Mouse (Mus musculus) kidney, embryonic 16.5 days (tissue): Measurements from ENCODE around the gene Olfr585. TPM values are rescaled to one million over a fixed set of nuclear protein-coding genes. Genes with fewer than 3 reads are reported as not detected.

Experiments used
- ATAC-seq: fragments of 200-750 bp; cut with Nextera tagmentation; 2 replicates; pipeline ENCODE4 v1.8.0; 2017; ENCODE audit warnings: moderate TSS enrichment; ENCODE audit not compliant: low FRiP score, low TSS enrichment
- H3K27ac ChIP-seq: fragments of 300-500 bp; sonication (generic); 2 replicates; pipeline ENCODE4 v1.5.1; 2014; ENCODE audit warnings: low read length
- H3K27me3 ChIP-seq: fragments of 300-500 bp; sonication (generic); 2 replicates; pipeline ENCODE4 v1.6.1; 2014; ENCODE audit warnings: low read length, control low read depth, mixed read lengths; ENCODE audit not compliant: insufficient read depth
- H3K36me3 ChIP-seq: fragments of 300-500 bp; sonication (generic); 2 replicates; pipeline ENCODE4 v1.6.1; 2014; ENCODE audit warnings: low read length, control low read depth, mixed read lengths; ENCODE audit not compliant: insufficient read depth
- H3K4me1 ChIP-seq: fragments of 300-500 bp; sonication (generic); 2 replicates; pipeline ENCODE4 v1.6.1; 2014; ENCODE audit warnings: low read length, control low read depth, mixed read lengths; ENCODE audit not compliant: insufficient read depth
- H3K4me2 ChIP-seq: fragments of 300-500 bp; sonication (generic); replicated peaks from 2 replicates; pipeline ENCODE4 v1.6.1; 2014; ENCODE audit warnings: low read depth, low read length
- H3K4me3 ChIP-seq: fragments of 300-500 bp; sonication (generic); 2 replicates; pipeline ENCODE4 v1.5.1; 2014; ENCODE audit warnings: mild to moderate bottlenecking, low read length
- H3K9ac ChIP-seq: fragments of 300-500 bp; sonication (generic); replicated peaks from 2 replicates; pipeline ENCODE4 v1.6.1; 2014; ENCODE audit warnings: low read length
- H3K9me3 ChIP-seq: fragments of 300-500 bp; sonication (generic); 2 replicates; pipeline ENCODE4 v1.6.1; 2016; ENCODE audit warnings: low read length, control low read depth
- WGBS: fragments of 180-500 bp; shearing (Covaris S2); extraction: QIAGEN DNeasy Blood & Tissue Kit; methylation state at CpG from one replicate; pipeline ENCODE4 v1.1.7; 2014; 5-methylcytosine and 5-hydroxymethylcytosine counted together
- polyA plus RNA-seq: library from polyadenylated mRNA; unstranded; fragments of >200 nt; fragmentation: Nextera tagmentation; extraction: Ambion mirVana; gene quantifications from 2 replicates; pipeline ENCODE4 v1.2.1, GENCODE M21; 2015

The Olfr585 gene
- polyA plus RNA-seq = not detected in 2 replicates

- ATAC-seq = no peak
- H3K36me3 ChIP-seq = no peaks in the 10 kb centered on the region
- no peaks in the 10 kb centered on the region for H3K9me3 ChIP-seq
- no peak within 1 kb of the TSS for H3K9ac ChIP-seq
- H3K27me3 ChIP-seq = no peaks in the 10 kb centered on the region
- H3K27ac ChIP-seq = no peak within 1 kb of the TSS
- no peaks in the 10 kb centered on the region for H3K4me1 ChIP-seq
- H3K4me2 ChIP-seq = no peak within 1 kb of the TSS
- H3K4me3 ChIP-seq = no peak within 1 kb of the TSS
- 71% methylated on average over 1 of the region's 1 CpGs for WGBS
These were observed at the start of gene Olfr585 for GRCm38 (mm10) chr7:103097420-103097819. Gene Olfr585, plus strand, starts transcription at chr7:103097720.

GRCm38 (mm10) chr7:103051000-103051399, 46.5 kb upstream of the Olfr585 start, which contains the start of gene Olfr583:
Gene Olfr583, plus strand, starts transcription at chr7:103051300.
- H3K9me3 ChIP-seq = no peaks in the 10 kb centered on the region
- no peak within 1 kb of the TSS for H3K4me3 ChIP-seq
- ATAC-seq = no peak
- no peaks in the 10 kb centered on the region for H3K36me3 ChIP-seq
- H3K9ac ChIP-seq = no peak within 1 kb of the TSS
- no peak within 1 kb of the TSS for H3K4me2 ChIP-seq
- no peaks in the 10 kb centered on the region for H3K27me3 ChIP-seq
- no peak within 1 kb of the TSS for H3K27ac ChIP-seq
- no peaks in the 10 kb centered on the region for H3K4me1 ChIP-seq
- WGBS = 83% methylated on average over 1 of the region's 1 CpGs

GRCm38 (mm10) chr7:103081585-103081984, 15.9 kb upstream of the Olfr585 start, which contains the start of gene Olfr584:
Gene Olfr584, plus strand, starts transcription at chr7:103081885.
- Histone ChIP-seq H3K27ac (no peak within 1 kb of the TSS), H3K27me3 (no peaks in the 10 kb centered on the region), H3K4me3 (no peak within 1 kb of the TSS), H3K36me3 (no peaks in the 10 kb centered on the region), H3K9me3 (no peaks in the 10 kb centered on the region), H3K4me1 (no peaks in the 10 kb centered on the region), H3K9ac (no peak within 1 kb of the TSS), H3K4me2 (no peak within 1 kb of the TSS)
- WGBS = 84% methylated on average over 1 of the region's 1 CpGs
- ATAC-seq = no peak

GRCm38 (mm10) chr7:103119406-103119805, 21.9 kb downstream of the Olfr585 start:
- ATAC-seq = no peak
- Histone ChIP-seq H3K9me3 (no peaks in the 10 kb centered on the region), H3K4me3 (no peak overlapping the region), H3K36me3 (no peaks in the 10 kb centered on the region), H3K9ac (no peak overlapping the region), H3K27me3 (no peaks in the 10 kb centered on the region), H3K4me2 (no peak overlapping the region), H3K27ac (no peak overlapping the region), H3K4me1 (no peaks in the 10 kb centered on the region)
- 44% methylated on average over 3 of the region's 3 CpGs for WGBS

- no peaks in the 10 kb centered on the region for H3K9me3 ChIP-seq
- no peak within 1 kb of the TSS for H3K9ac ChIP-seq
- H3K27me3 ChIP-seq = no peaks in the 10 kb centered on the region
- no peak within 1 kb of the TSS for H3K4me3 ChIP-seq
- no peaks in the 10 kb centered on the region for H3K36me3 ChIP-seq
- ATAC-seq = no peak
- no peak within 1 kb of the TSS for H3K4me2 ChIP-seq
- H3K27ac ChIP-seq = no peak within 1 kb of the TSS
- 90% methylated on average over 3 of the region's 3 CpGs for WGBS
- H3K4me1 ChIP-seq = no peaks in the 10 kb centered on the region
These were observed 28.0 kb downstream of the Olfr585 start, which contains the start of gene Olfr586 for GRCm38 (mm10) chr7:103125538-103125937. Gene Olfr586, minus strand, starts transcription at chr7:103125638.

- Histone ChIP-seq H3K4me3 (no peak within 1 kb of the TSS), H3K36me3 (no peaks in the 10 kb centered on the region), H3K9me3 (no peaks in the 10 kb centered on the region), H3K4me2 (no peak within 1 kb of the TSS), H3K27me3 (no peaks in the 10 kb centered on the region), H3K9ac (no peak within 1 kb of the TSS), H3K4me1 (no peaks in the 10 kb centered on the region), H3K27ac (no peak within 1 kb of the TSS)
- WGBS = 85% methylated on average over 1 of the region's 1 CpGs
- no peak for ATAC-seq
These were observed 43.1 kb downstream of the Olfr585 start, which contains the start of gene Olfr588-ps1 for GRCm38 (mm10) chr7:103140579-103140978. Gene Olfr588-ps1, plus strand, starts transcription at chr7:103140879.

Other genes starting within 250 kb of the Olfr585 start
- not detected in 2 replicates for gene Olfr566, start 239.0 kb upstream of the Olfr585 start, polyA plus RNA-seq
- not detected in 2 replicates for gene Olfr568, start 220.6 kb upstream of the Olfr585 start, polyA plus RNA-seq
- not detected in 2 replicates for gene Olfr569, start 206.8 kb upstream of the Olfr585 start, polyA plus RNA-seq
- gene Olfr570, start 203.1 kb upstream of the Olfr585 start, polyA plus RNA-seq = not detected in 2 replicates
- not detected in 2 replicates for gene Olfr571, start 180.2 kb upstream of the Olfr585 start, polyA plus RNA-seq
- gene Olfr572, start 173.3 kb upstream of the Olfr585 start, polyA plus RNA-seq = not detected in 2 replicates
- gene Olfr573-ps1, start 155.1 kb upstream of the Olfr585 start, polyA plus RNA-seq = not detected in 2 replicates
- not detected in 2 replicates for gene Olfr574, start 149.3 kb upstream of the Olfr585 start, polyA plus RNA-seq
- gene Olfr575, start 138.9 kb upstream of the Olfr585 start, polyA plus RNA-seq = not detected in 2 replicates
- not detected in 2 replicates for gene Olfr576, start 135.1 kb upstream of the Olfr585 start, polyA plus RNA-seq
- not detected in 2 replicates for gene Olfr577, start 121.8 kb upstream of the Olfr585 start, polyA plus RNA-seq
- gene Olfr578, start 108.4 kb upstream of the Olfr585 start, polyA plus RNA-seq = not detected in 2 replicates
- gene Olfr582, start 59.7 kb upstream of the Olfr585 start, polyA plus RNA-seq = not detected in 2 replicates
- gene Olfr583, start 46.4 kb upstream of the Olfr585 start, polyA plus RNA-seq = not detected in 2 replicates
- gene Olfr584, start 15.8 kb upstream of the Olfr585 start, polyA plus RNA-seq = not detected in 2 replicates
- gene Olfr586, start 27.9 kb downstream of the Olfr585 start, polyA plus RNA-seq = not detected in 2 replicates
- not detected in 2 replicates for gene Olfr588-ps1, start 43.2 kb downstream of the Olfr585 start, polyA plus RNA-seq
- gene Olfr589, start 58.6 kb downstream of the Olfr585 start, polyA plus RNA-seq = not detected in 2 replicates
- gene Olfr591, start 80.6 kb downstream of the Olfr585 start, polyA plus RNA-seq = not detected in 2 replicates
- gene Olfr592, start 87.1 kb downstream of the Olfr585 start, polyA plus RNA-seq = not detected in 2 replicates
- not detected in 2 replicates for gene Olfr593, start 114.1 kb downstream of the Olfr585 start, polyA plus RNA-seq
- gene Olfr594, start 119.3 kb downstream of the Olfr585 start, polyA plus RNA-seq = not detected in 2 replicates
- not detected in 2 replicates for gene Usp17ld, start 154.8 kb downstream of the Olfr585 start, polyA plus RNA-seq
- gene Olfr596, start 207.9 kb downstream of the Olfr585 start, polyA plus RNA-seq = not detected in 2 replicates
- gene Olfr597, start 218.6 kb downstream of the Olfr585 start, polyA plus RNA-seq = not detected in 2 replicates
- not detected in 2 replicates for gene Olfr598, start 225.8 kb downstream of the Olfr585 start, polyA plus RNA-seq
- not detected in 2 replicates for gene Olfr599, start 238.2 kb downstream of the Olfr585 start, polyA plus RNA-seq